Mouse (Mus musculus) right cerebral cortex, postnatal 25 days (tissue): ENCODE data around the gene Nrsn2.
"Not testable (repeated sequence)": the region's sequence is repeated elsewhere in the genome, so short reads cannot be mapped to it uniquely, and the experiment has no call there.

Source experiments
- DNase-seq: peaks from one replicate; pipeline ENCODE4 v3.0.0; 2022

The Nrsn2 gene

GRCm38 (mm10) chr2:152384191-152384590, 7.8 kb upstream of the Nrsn2 start:
- no peak for DNase-seq

- peak; percentile 64 for DNase-seq
Measured at GRCm38 (mm10) chr2:152375652-152376344, 640 bp downstream of the Nrsn2 start.

- no peak for DNase-seq
Measured at GRCm38 (mm10) chr2:152373547-152373946, 2.9 kb downstream of the Nrsn2 start.

GRCm38 (mm10) chr2:152372661-152373060, 3.8 kb downstream of the Nrsn2 start:
- no peak for DNase-seq

GRCm38 (mm10) chr2:152372104-152372503, 4.3 kb downstream of the Nrsn2 start:
- DNase-seq = no peak

GRCm38 (mm10) chr2:152368532-152369140, 7.8 kb downstream of the Nrsn2 start:
- no peak for DNase-seq

- no peak for DNase-seq
Measured at GRCm38 (mm10) chr2:152367917-152368316, 8.5 kb downstream of the Nrsn2 start.

- DNase-seq = peak; percentile 63
Measured at GRCm38 (mm10) chr2:152363245-152364147, 12.9 kb downstream of the Nrsn2 start.

GRCm38 (mm10) chr2:152361193-152361592, 15.2 kb downstream of the Nrsn2 start:
- no peak for DNase-seq

- no peak for DNase-seq
Measured at GRCm38 (mm10) chr2:152360271-152360775, 16.1 kb downstream of the Nrsn2 start.

GRCm38 (mm10) chr2:152359616-152360015, 16.8 kb downstream of the Nrsn2 start:
- no peak for DNase-seq

GRCm38 (mm10) chr2:152358977-152359376, 17.5 kb downstream of the Nrsn2 start:
- not testable (repeated sequence) for DNase-seq

- no peak for DNase-seq
Measured at GRCm38 (mm10) chr2:152357254-152357653, 19.2 kb downstream of the Nrsn2 start.

GRCm38 (mm10) chr2:152349842-152350540, 26.4 kb downstream of the Nrsn2 start:
- DNase-seq = peak; percentile 32

- DNase-seq = no peak
Measured at GRCm38 (mm10) chr2:152349205-152349604, 27.2 kb downstream of the Nrsn2 start.

GRCm38 (mm10) chr2:152347722-152348121, 28.7 kb downstream of the Nrsn2 start:
- no peak for DNase-seq

GRCm38 (mm10) chr2:152346776-152347465, 29.5 kb downstream of the Nrsn2 start:
- DNase-seq = no peak

- DNase-seq = no peak
Measured at GRCm38 (mm10) chr2:152345393-152345792, 31.0 kb downstream of the Nrsn2 start.

GRCm38 (mm10) chr2:152344909-152345308, 31.5 kb downstream of the Nrsn2 start:
- DNase-seq = no peak

GRCm38 (mm10) chr2:152344361-152344760, 32.1 kb downstream of the Nrsn2 start:
- DNase-seq = no peak

GRCm38 (mm10) chr2:152343329-152344213, 32.9 kb downstream of the Nrsn2 start, which contains the start of gene Trib3:
TSS of gene Trib3 (minus strand) at chr2:152344032.
- peak; percentile 56 for DNase-seq
